Comparison of ENCODE assay signal across 12 mouse cellular contexts in genomic region chr16:64907112-64907511, GRCm38 (mm10). TPM values are rescaled to one million over a fixed set of nuclear protein-coding genes. Genes with fewer than 3 reads are reported as not detected.
A peak's percentile ranks its signal among the peaks of the same experiment; 100 is the strongest.
DNase-seq lines count a peak whose midpoint lies in the region; ATAC-seq lines count a peak whose summit lies in the region.
"Had no signal": no experiment of that assay in that cellular context is flagged by ENCODE, and none has a peak within 500 bp of the region (broad histone marks: within the 10 kb centered on the region; RNA-seq: fewer than 3 reads in every experiment).

No protein-coding gene starts in this region.

- no peak overlapping the region for H3K4me3 ChIP-seq in embryonic facial prominence, embryonic 11.5 days (ENCODE audit: low read depth, low read length)
- no peak overlapping the region for H3K4me3 ChIP-seq in embryonic facial prominence, embryonic 10.5 days
- H3K4me3 ChIP-seq in limb, embryonic 10.5 days, result no peak overlapping the region
- H3K4me3 ChIP-seq: limb, embryonic 13.5 days had no signal

- no peak overlapping the region for H3K9ac ChIP-seq in embryonic facial prominence, embryonic 11.5 days (replicated peaks; ENCODE audit: low read length)
- H3K9ac ChIP-seq: limb, embryonic 13.5 days had no signal

- no peaks in the 10 kb centered on the region for H3K36me3 ChIP-seq in embryonic facial prominence, embryonic 11.5 days (replicated peaks; ENCODE audit: control insufficient read depth, insufficient read depth, low read depth, low read length)
- H3K36me3 ChIP-seq in embryonic facial prominence, embryonic 10.5 days (replicated peaks), result no peaks in the 10 kb centered on the region
- H3K36me3 ChIP-seq in limb, embryonic 10.5 days, result no peaks in the 10 kb centered on the region
- H3K36me3 ChIP-seq: limb, embryonic 13.5 days had no signal

- WGBS in embryonic facial prominence, embryonic 11.5 days, result 29% methylated on average over 3 of the region's 3 CpGs
- WGBS in embryonic facial prominence, embryonic 10.5 days, result 40% methylated on average over 3 of the region's 3 CpGs
- 40% methylated on average over 3 of the region's 3 CpGs for WGBS in limb, embryonic 10.5 days

- H3K4me1 ChIP-seq in embryonic facial prominence, embryonic 11.5 days (ENCODE audit: control insufficient read depth, insufficient read depth, low read length), result no peaks in the 10 kb centered on the region
- H3K4me1 ChIP-seq in embryonic facial prominence, embryonic 10.5 days, result peaks cover 4% of the 10 kb centered on the region; the same call in 1 of the 2 replicates
- no peaks in the 10 kb centered on the region for H3K4me1 ChIP-seq in limb, embryonic 10.5 days
- H3K4me1 ChIP-seq: limb, embryonic 13.5 days had no signal

- no peak overlapping the region for H3K27ac ChIP-seq in embryonic facial prominence, embryonic 11.5 days (replicated peaks; ENCODE audit: low read depth, low read length)
- H3K27ac ChIP-seq in embryonic facial prominence, embryonic 10.5 days (replicated peaks), result no peak overlapping the region
- no peak overlapping the region for H3K27ac ChIP-seq in limb, embryonic 10.5 days
- H3K27ac ChIP-seq: limb, embryonic 13.5 days had no signal

- no peaks in the 10 kb centered on the region for H3K9me3 ChIP-seq in embryonic facial prominence, embryonic 11.5 days (replicated peaks; ENCODE audit: control insufficient read depth, low read length)
- H3K9me3 ChIP-seq in embryonic facial prominence, embryonic 10.5 days, result no peaks in the 10 kb centered on the region
- no peaks in the 10 kb centered on the region for H3K9me3 ChIP-seq in limb, embryonic 10.5 days (replicated peaks)
- H3K9me3 ChIP-seq: limb, embryonic 13.5 days had no signal

- DNase-seq in embryonic facial prominence, embryonic 11.5 days (ENCODE audit: low spot score), result peak; percentile 29
- DNase-seq in embryonic facial prominence, embryonic 10.5 days (ENCODE audit: low spot score), result no peak
- peak; percentile 16 for DNase-seq in layer of hippocampus, adult 11-12 months (ENCODE audit: low spot score)
- no peak for DNase-seq in layer of hippocampus, adult 8-10 months (ENCODE audit: low spot score in 2 of 2)
- peak; percentile 16 for DNase-seq in thymus, postnatal 25 days
- no peak for DNase-seq in thymus, adult 18-20 months
- DNase-seq in limb, embryonic 10.5 days (ENCODE audit: low spot score), result no peak
- DNase-seq in neural tube, embryonic 10.5 days (ENCODE audit: extremely low spot score, low spot score), result no peak
- DNase-seq: right cerebral cortex, postnatal 25 days had no signal

- H3K4me2 ChIP-seq in embryonic facial prominence, embryonic 11.5 days (ENCODE audit: low read depth, low read length), result no peak overlapping the region
- H3K4me2 ChIP-seq: limb, embryonic 13.5 days had no signal

- ATAC-seq in embryonic facial prominence, embryonic 11.5 days (replicated peaks; ENCODE audit: insufficient number of reproducible peaks, low FRiP score, low TSS enrichment, low read depth), result no peak
- ATAC-seq: hindbrain, embryonic 16.5 days; midbrain, embryonic 16.5 days had no signal

- H3K27me3 ChIP-seq in embryonic facial prominence, embryonic 11.5 days (ENCODE audit: control insufficient read depth, insufficient read depth, low read length), result no peaks in the 10 kb centered on the region
- no peaks in the 10 kb centered on the region for H3K27me3 ChIP-seq in embryonic facial prominence, embryonic 10.5 days (replicated peaks; ENCODE audit: low read depth, poor library complexity, severe bottlenecking)
- H3K27me3 ChIP-seq in limb, embryonic 10.5 days (ENCODE audit: low read depth, poor library complexity, severe bottlenecking), result no peaks in the 10 kb centered on the region
- H3K27me3 ChIP-seq: limb, embryonic 13.5 days had no signal

RNA-seq across cellular contexts. Expression of gene Cggbp1, which starts 55.3 kb away (rescaled TPM):
- polyA plus RNA-seq in embryonic facial prominence, embryonic 11.5 days (2014; fragmentation: Nextera tagmentation; extraction: Ambion mirVana), result 125 and 145 TPM in 2 replicates
- 87.4 and 88.4 TPM in 2 replicates for polyA plus RNA-seq in embryonic facial prominence, embryonic 10.5 days (2016; fragmentation: Nextera tagmentation; extraction: Ambion mirVana)
- total RNA-seq in layer of hippocampus, adult 8-10 months (2022), result 10 to 100 TPM; 54.9 to 72.2 (median 59.0) TPM
- 72.9 and 92.0 TPM in 2 replicates for polyA plus RNA-seq in limb, embryonic 10.5 days (2016; fragmentation: Nextera tagmentation; extraction: Ambion mirVana)

RNA-seq across cellular contexts. Expression of gene Zfp654, which starts 55.7 kb away (rescaled TPM):
- 8.2 and 9.6 TPM in 2 replicates for polyA plus RNA-seq in embryonic facial prominence, embryonic 11.5 days (2014; fragmentation: Nextera tagmentation; extraction: Ambion mirVana)
- 5.9 and 6.6 TPM in 2 replicates for polyA plus RNA-seq in embryonic facial prominence, embryonic 10.5 days (2016; fragmentation: Nextera tagmentation; extraction: Ambion mirVana)
- total RNA-seq in layer of hippocampus, adult 8-10 months (2022), result 10 to 100 TPM; 15.6 to 18.9 (median 17.0) TPM
- 5.3 and 5.8 TPM in 2 replicates for polyA plus RNA-seq in limb, embryonic 10.5 days (2016; fragmentation: Nextera tagmentation; extraction: Ambion mirVana)

Comparison
In these comparisons a context has a peak if more than half of its experiments do, and no peak if none do; other contexts are left out.
1. DNase-seq: peak in embryonic facial prominence, embryonic 11.5 days (single experiment), layer of hippocampus, adult 11-12 months (single experiment) and thymus, postnatal 25 days (single experiment); none in embryonic facial prominence, embryonic 10.5 days (single experiment), layer of hippocampus, adult 8-10 months (0 of 2), thymus, adult 18-20 months (0 of 2), limb, embryonic 10.5 days (single experiment) and neural tube, embryonic 10.5 days (single experiment).